Mouse (Mus musculus): ENCODE data around the gene Tagln2.

- no peak for TF ChIP-seq CTCF (conservative IDR thresholded peaks at IDR 0.05; ENCODE audit: low read length)
- no peak for TF ChIP-seq POU5F1 (IDR thresholded peaks at IDR 0.05; ENCODE audit: borderline replicate concordance, low read length)
These were observed 15.5 kb downstream of the Tagln2 start for GRCm38 (mm10) chr1:172515396-172515795.
